In the genomic region with DNA sequence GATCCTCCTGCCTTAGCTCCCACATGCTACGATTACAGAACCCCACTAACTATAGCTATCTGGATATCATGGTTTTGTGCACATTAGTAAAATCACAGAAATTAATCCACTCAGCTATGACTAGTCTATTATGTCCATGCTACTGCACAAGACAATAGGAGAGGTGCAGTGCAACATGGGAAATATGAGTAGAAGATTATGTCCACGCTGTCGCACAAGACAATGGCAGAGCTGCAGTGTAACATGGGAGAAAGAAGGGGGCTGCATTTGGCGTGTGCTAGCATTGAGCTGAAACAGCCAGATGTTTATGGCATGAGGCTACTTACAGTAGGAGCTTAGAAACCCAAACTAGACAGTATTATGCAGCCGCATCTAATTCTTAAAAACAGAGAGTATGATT, we compare ENCODE assay signal across 18 mouse cellular contexts. TPM values are rescaled to one million over a fixed set of nuclear protein-coding genes. Genes with fewer than 3 reads are reported as not detected.
"Had no signal": no experiment of that assay in that cellular context is flagged by ENCODE, and none has a peak within 500 bp of the region (broad histone marks: within the 10 kb centered on the region; RNA-seq: fewer than 3 reads in every experiment).

No protein-coding gene starts in this region.

- DNase-seq: kidney, adult 11 months; kidney, adult 9 months; kidney, postnatal 36 days; layer of hippocampus, adult 9-11 months; layer of hippocampus, postnatal 36 days; liver; liver, embryonic 13.5 days; liver, postnatal 0 days; lung, postnatal 14 days; thymus, adult 18-20 months; thymus, postnatal 14 days had no signal

- H3K9me3 ChIP-seq: limb, embryonic 12.5 days; liver, embryonic 13.5 days; lung, embryonic 15.5 days; midbrain, embryonic 12.5 days; neural tube, embryonic 12.5 days had no signal

- H3K27me3 ChIP-seq: limb, embryonic 12.5 days; lung, embryonic 15.5 days; midbrain, embryonic 12.5 days; neural tube, embryonic 12.5 days had no signal

- ATAC-seq: liver, postnatal 0 days had no signal

- H3K4me3 ChIP-seq: limb, embryonic 12.5 days; liver, embryonic 13.5 days; lung, embryonic 15.5 days; megakaryocyte, embryonic 14.5 days; midbrain, embryonic 12.5 days; neural tube, embryonic 12.5 days had no signal

- H3K4me1 ChIP-seq: liver, embryonic 13.5 days; megakaryocyte, embryonic 14.5 days; midbrain, embryonic 12.5 days; neural tube, embryonic 12.5 days had no signal

- H3K36me3 ChIP-seq: limb, embryonic 12.5 days; liver, embryonic 13.5 days; lung, embryonic 15.5 days; midbrain, embryonic 12.5 days; neural tube, embryonic 12.5 days had no signal

- H3K27ac ChIP-seq: kidney, postnatal 0 days; limb, embryonic 12.5 days; liver, embryonic 13.5 days; lung, embryonic 15.5 days; macrophage; midbrain, embryonic 12.5 days; neural tube, embryonic 12.5 days had no signal

- H3K4me2 ChIP-seq: limb, embryonic 12.5 days; liver, embryonic 13.5 days; lung, embryonic 15.5 days; midbrain, embryonic 12.5 days; neural tube, embryonic 12.5 days had no signal

- H3K9ac ChIP-seq: limb, embryonic 12.5 days; liver, embryonic 13.5 days; liver, postnatal 0 days; lung, embryonic 15.5 days; midbrain, embryonic 12.5 days; neural tube, embryonic 12.5 days had no signal

RNA-seq across cellular contexts. Expression of a gene that starts 8.0 kb away (rescaled TPM):
- polyA plus RNA-seq: macrophage had no signal
